ENCODE assay signal across 10 mouse cellular contexts in genomic region chr6:77218875-77219274, GRCm38 (mm10). TPM values are rescaled to one million over a fixed set of nuclear protein-coding genes. Genes with fewer than 3 reads are reported as not detected.
DNase-seq lines count a peak whose midpoint lies in the region; ATAC-seq and TF ChIP-seq lines count a peak whose summit lies in the region.
"Had no signal": no experiment of that assay in that cellular context is flagged by ENCODE, and none has a peak within 500 bp of the region (broad histone marks: within the 10 kb centered on the region; RNA-seq: fewer than 3 reads in every experiment).

No protein-coding gene starts in this region.

- no peaks in the 10 kb centered on the region for H3K27me3 ChIP-seq in kidney, embryonic 16.5 days (ENCODE audit: insufficient read depth, low read length)
- no peaks in the 10 kb centered on the region for H3K27me3 ChIP-seq in heart, embryonic 11.5 days (ENCODE audit: control insufficient read depth, insufficient read depth, low read length)

- no peak; the same call in 1 of the 2 replicates for ATAC-seq in kidney, embryonic 16.5 days (ENCODE audit: low FRiP score, low TSS enrichment)
- no peak for ATAC-seq in heart, embryonic 11.5 days (replicated peaks; ENCODE audit: insufficient number of reproducible peaks, low FRiP score, low TSS enrichment)

- peaks cover 10% of the 10 kb centered on the region for H3K4me1 ChIP-seq in kidney, embryonic 16.5 days (ENCODE audit: insufficient read depth, low read length)
- H3K4me1 ChIP-seq in heart, embryonic 11.5 days (ENCODE audit: control insufficient read depth, insufficient read depth, low read length) = no peaks in the 10 kb centered on the region

- no peak for TF ChIP-seq POLR2A in brain, embryonic 14.5 days (IDR thresholded peaks at IDR 0.05; ENCODE audit: borderline replicate concordance, extremely low read depth, insufficient read depth, insufficient read length, poor library complexity, severe bottlenecking)

- 0 out of 2 replicates have a peak, but pooled peaks have one; percentile 22 for TF ChIP-seq CTCF in brain, embryonic 14.5 days (IDR thresholded peaks at IDR 0.05; ENCODE audit: borderline replicate concordance, extremely low read depth, insufficient read depth, insufficient read length)

- no peak overlapping the region for H3K4me3 ChIP-seq in kidney, embryonic 16.5 days (ENCODE audit: low read length)
- no peak overlapping the region for H3K4me3 ChIP-seq in heart, embryonic 11.5 days (ENCODE audit: low read depth, low read length)
- H3K4me3 ChIP-seq: limb, embryonic 12.5 days had no signal

- no peaks in the 10 kb centered on the region for H3K36me3 ChIP-seq in kidney, embryonic 16.5 days (ENCODE audit: insufficient read depth, low read length)
- H3K36me3 ChIP-seq in heart, embryonic 11.5 days (ENCODE audit: control insufficient read depth, insufficient read depth, low read length) = no peaks in the 10 kb centered on the region
- H3K36me3 ChIP-seq: limb, embryonic 12.5 days had no signal

- H3K9ac ChIP-seq in kidney, embryonic 16.5 days (replicated peaks; ENCODE audit: low read length) = no peak overlapping the region
- no peak overlapping the region for H3K9ac ChIP-seq in heart, embryonic 11.5 days (ENCODE audit: low read depth, low read length)
- H3K9ac ChIP-seq: limb, embryonic 12.5 days had no signal

- DNase-seq in kidney, postnatal 10 days = peak; percentile 63
- peak; percentile 11 for DNase-seq in ovary, postnatal 14 days (ENCODE audit: low spot score)
- no peak for DNase-seq in ovary, adult 18-20 months (ENCODE audit: low spot score)
- DNase-seq in brain, embryonic 14.5 days (ENCODE audit: low read depth) = peak; percentile 76
- DNase-seq in retina, postnatal 1 day = peak; percentile 69
- DNase-seq in lung, postnatal 14 days = no peak

- no peaks in the 10 kb centered on the region for H3K9me3 ChIP-seq in kidney, embryonic 16.5 days (ENCODE audit: low read length)
- no peaks in the 10 kb centered on the region for H3K9me3 ChIP-seq in heart, embryonic 11.5 days (replicated peaks; ENCODE audit: control insufficient read depth, low read length)
- H3K9me3 ChIP-seq: limb, embryonic 12.5 days had no signal

- no peak overlapping the region for H3K4me2 ChIP-seq in kidney, embryonic 16.5 days (replicated peaks; ENCODE audit: low read depth, low read length)
- no peak overlapping the region for H3K4me2 ChIP-seq in heart, embryonic 11.5 days
- H3K4me2 ChIP-seq: limb, embryonic 12.5 days had no signal

- no peak overlapping the region for H3K27ac ChIP-seq in kidney, embryonic 16.5 days (ENCODE audit: low read length)
- no peak overlapping the region for H3K27ac ChIP-seq in heart, embryonic 11.5 days (ENCODE audit: low read depth, low read length)
- H3K27ac ChIP-seq: limb, embryonic 12.5 days; macrophage had no signal

RNA-seq across cellular contexts. Expression of gene Lrrtm1, which starts 23.6 kb away (rescaled TPM):
- 6.4 and 6.6 TPM in 2 replicates for polyA plus RNA-seq in kidney, embryonic 16.5 days (2015; fragmentation: Nextera tagmentation; extraction: Ambion mirVana)
- polyA plus RNA-seq in brain, embryonic 14.5 days (2012; rRNA removed) = 38.5 and 42.4 TPM in 2 replicates
- 0.49 and 0.69 TPM in 2 replicates for polyA plus RNA-seq in heart, embryonic 11.5 days (2014; fragmentation: Nextera tagmentation; extraction: Ambion mirVana)
- polyA plus RNA-seq: macrophage had no signal

Comparison
In these comparisons a context has a peak if more than half of its experiments do, and no peak if none do; other contexts are left out.
1. DNase-seq: peak in kidney, postnatal 10 days (single experiment), ovary, postnatal 14 days (single experiment), brain, embryonic 14.5 days (single experiment) and retina, postnatal 1 day (single experiment); none in ovary, adult 18-20 months (single experiment) and lung, postnatal 14 days (single experiment).